Mouse (Mus musculus) gastrocnemius, adult 2 months (tissue): ENCODE data around the gene Ikzf3. TPM values are rescaled to one million over a fixed set of nuclear protein-coding genes. Genes with fewer than 3 reads are reported as not detected.

Experiments
- DNase-seq: peaks from one replicate; pipeline ENCODE4 v3.0.0; 2022
- H3K27ac ChIP-seq: fragments of 200-600 bp; 2 replicates; pipeline ENCODE4 v1.8.1; 2022; ENCODE audit warnings: mild to moderate bottlenecking
- H3K4me3 ChIP-seq: fragments of 200-600 bp; 2 replicates; pipeline ENCODE4 v1.8.1; 2022; ENCODE audit warnings: mild to moderate bottlenecking, moderate library complexity
- CTCF ChIP-seq: fragments of 200-600 bp; IDR thresholded peaks from 2 replicates; pipeline ENCODE4 v1.8.1; 2022; ENCODE audit warnings: antibody characterized with exemption, mild to moderate bottlenecking, moderate library complexity
- intact Hi-C: fragments of 180-260 bp; cut with DNase I; formaldehyde crosslinking; loops from one replicate; pipeline ENCODE4 v1.15.1; 2025
- total RNA-seq, 2 experiments: library from RNA; stranded (reverse); gene quantifications; 2 replicates each; pipeline ENCODE4 v1.2.3; 2021

The Ikzf3 gene
- total RNA-seq, 2 experiments from 2014 or later: 0.22 TPM; not detected in 1

DNA sequence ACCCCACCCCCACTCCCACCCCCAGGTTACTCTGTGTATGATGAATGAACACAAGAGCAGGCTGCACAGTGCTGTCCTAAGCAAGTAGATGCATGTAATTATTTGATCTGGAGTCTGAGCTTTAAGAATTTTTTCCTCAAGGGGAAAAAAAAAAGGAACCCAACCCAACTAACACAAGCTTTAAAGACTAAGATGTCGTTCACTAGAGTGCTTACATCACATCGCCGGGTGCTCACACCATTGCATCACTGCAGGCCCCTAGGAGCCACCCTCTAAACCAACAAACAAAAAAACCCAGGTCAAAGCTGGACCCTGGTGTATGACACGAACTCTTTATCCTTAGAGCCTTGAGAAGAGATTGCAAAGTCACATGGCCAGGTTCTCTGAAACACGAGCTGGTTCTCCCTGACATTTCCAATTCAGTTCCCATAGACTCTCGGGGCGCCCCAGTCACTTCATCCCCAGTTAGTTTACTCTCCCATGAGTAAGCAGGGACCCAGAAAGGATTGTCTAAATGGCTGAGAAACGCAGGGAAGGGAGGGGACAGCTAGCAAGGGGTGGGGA lies 71.8 kb downstream of the Ikzf3 start:
- DNase-seq: no peak
- no peak for TF ChIP-seq CTCF
- no peak overlapping the region for H3K27ac ChIP-seq
- intact Hi-C loops: no loop called here
- no peak overlapping the region for H3K4me3 ChIP-seq

GRCm38 (mm10) chr11:98472696-98473095 lies 73.1 kb downstream of the Ikzf3 start:
- Histone ChIP-seq H3K27ac (no peak overlapping the region), H3K4me3 (no peak overlapping the region)
- DNase-seq: no peak
- TF ChIP-seq CTCF: no peak
- intact Hi-C loops: no loop called here

GRCm38 (mm10) chr11:98470795-98471194 lies 75.0 kb downstream of the Ikzf3 start:
- DNase-seq: no peak
- no peak overlapping the region for H3K27ac ChIP-seq
- TF ChIP-seq CTCF: no peak
- H3K4me3 ChIP-seq: no peak overlapping the region
- intact Hi-C loops: no loop called here

- no peak overlapping the region for H3K27ac ChIP-seq
Measured at GRCm38 (mm10) chr11:98469761-98470714, 75.8 kb downstream of the Ikzf3 start.

DNA sequence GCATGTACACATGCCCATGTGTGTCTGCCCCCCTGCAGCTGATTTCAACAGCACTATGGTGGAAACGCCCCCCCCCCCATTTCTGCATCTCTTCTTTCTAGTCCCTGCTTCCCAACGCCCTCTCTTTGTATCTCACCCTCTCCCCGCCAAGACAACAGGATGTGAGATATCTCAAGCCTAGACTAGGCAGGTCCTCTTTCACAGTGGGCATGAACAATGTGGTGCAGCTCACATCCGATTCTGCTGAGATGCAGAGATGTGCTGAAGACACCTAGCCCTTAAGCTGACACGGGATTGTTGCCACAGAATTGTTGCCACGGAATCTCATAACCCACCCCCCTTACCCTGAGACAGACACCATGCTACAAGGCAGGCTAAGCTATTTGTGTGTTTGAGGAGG lies 81.3 kb downstream of the Ikzf3 start:
- no peak overlapping the region for H3K4me3 ChIP-seq
- TF ChIP-seq CTCF: no peak
- intact Hi-C loops: no loop called here
- no peak for DNase-seq
- no peak overlapping the region for H3K27ac ChIP-seq

More at GRCm38 (mm10) chr11:98469761-98470714, 75.8 kb downstream of the Ikzf3 start:
- intact Hi-C loops: no loop called here
- no peak for DNase-seq
- no peak overlapping the region for H3K4me3 ChIP-seq
- no peak for TF ChIP-seq CTCF

DNA sequence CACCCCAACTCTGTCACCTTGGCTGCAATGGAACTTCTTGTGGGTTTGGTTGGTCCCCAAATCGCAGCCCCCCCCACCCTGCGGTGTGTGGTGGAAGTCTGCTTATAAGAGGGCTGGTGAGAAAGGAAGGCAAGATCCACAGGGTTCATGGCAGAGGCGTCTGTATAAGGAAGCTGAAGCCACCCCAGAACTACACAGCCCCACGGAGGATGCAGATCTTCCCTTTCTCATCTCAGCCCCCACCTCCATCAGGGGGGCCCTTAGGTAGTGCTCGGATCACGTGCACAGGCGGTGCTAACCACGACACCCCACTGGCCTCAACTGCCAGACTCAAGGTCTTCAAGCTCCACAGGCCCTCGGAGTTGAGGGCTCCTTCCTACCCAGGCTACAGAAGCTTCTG lies 81.9 kb downstream of the Ikzf3 start:
- intact Hi-C loops: no loop called here
- DNase-seq: no peak
- H3K4me3 ChIP-seq: no peak overlapping the region
- no peak for TF ChIP-seq CTCF
- H3K27ac ChIP-seq: no peak overlapping the region

GRCm38 (mm10) chr11:98462255-98462654 lies 83.6 kb downstream of the Ikzf3 start:
- TF ChIP-seq CTCF: no peak
- Histone ChIP-seq H3K4me3 (no peak overlapping the region), H3K27ac (no peak overlapping the region)
- intact Hi-C loops: no loop called here
- no peak for DNase-seq

DNA sequence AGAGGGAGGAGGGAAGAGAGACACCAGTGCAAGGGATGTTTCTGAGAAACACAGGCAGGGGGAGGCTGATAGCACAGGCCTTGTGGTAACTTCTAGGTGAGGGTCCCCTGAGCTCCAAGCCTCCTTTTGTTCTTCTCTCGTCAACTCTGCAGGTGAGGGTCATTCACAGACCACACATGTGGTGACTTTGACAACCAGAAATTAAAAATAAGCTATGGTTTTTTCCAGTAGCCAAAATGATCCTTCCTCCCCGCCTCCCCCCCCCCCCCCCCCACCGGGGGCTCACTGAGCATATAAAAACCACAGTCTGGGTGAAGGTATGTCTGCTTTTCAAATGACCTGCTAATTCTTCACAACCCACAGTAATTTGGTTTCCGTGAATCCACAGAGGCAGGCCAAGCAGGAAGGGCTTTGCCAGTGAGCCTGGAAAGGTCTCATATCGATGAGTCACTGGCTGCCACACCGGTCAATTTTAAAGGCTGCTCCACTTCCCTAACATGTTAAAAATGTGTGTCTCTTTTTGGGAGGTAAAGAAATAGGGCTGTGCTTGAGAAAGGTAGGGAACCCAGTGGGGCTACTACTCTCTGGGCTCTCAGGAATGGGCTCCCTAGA lies 84.6 kb downstream of the Ikzf3 start:
- H3K27ac ChIP-seq: no peak overlapping the region
- no peak for DNase-seq
- H3K4me3 ChIP-seq: no peak overlapping the region
- TF ChIP-seq CTCF: no peak
- intact Hi-C loops: no loop called here

GRCm38 (mm10) chr11:98459860-98460259 lies 86.0 kb downstream of the Ikzf3 start:
- intact Hi-C loops: loop anchor here (5.0 kb wide), 2 partner anchors 48 to 118 kb away; partner anchors contain the start of gene Erbb2
- no peak for DNase-seq
- Histone ChIP-seq H3K27ac (no peak overlapping the region), H3K4me3 (no peak overlapping the region)
- no peak for TF ChIP-seq CTCF

DNA sequence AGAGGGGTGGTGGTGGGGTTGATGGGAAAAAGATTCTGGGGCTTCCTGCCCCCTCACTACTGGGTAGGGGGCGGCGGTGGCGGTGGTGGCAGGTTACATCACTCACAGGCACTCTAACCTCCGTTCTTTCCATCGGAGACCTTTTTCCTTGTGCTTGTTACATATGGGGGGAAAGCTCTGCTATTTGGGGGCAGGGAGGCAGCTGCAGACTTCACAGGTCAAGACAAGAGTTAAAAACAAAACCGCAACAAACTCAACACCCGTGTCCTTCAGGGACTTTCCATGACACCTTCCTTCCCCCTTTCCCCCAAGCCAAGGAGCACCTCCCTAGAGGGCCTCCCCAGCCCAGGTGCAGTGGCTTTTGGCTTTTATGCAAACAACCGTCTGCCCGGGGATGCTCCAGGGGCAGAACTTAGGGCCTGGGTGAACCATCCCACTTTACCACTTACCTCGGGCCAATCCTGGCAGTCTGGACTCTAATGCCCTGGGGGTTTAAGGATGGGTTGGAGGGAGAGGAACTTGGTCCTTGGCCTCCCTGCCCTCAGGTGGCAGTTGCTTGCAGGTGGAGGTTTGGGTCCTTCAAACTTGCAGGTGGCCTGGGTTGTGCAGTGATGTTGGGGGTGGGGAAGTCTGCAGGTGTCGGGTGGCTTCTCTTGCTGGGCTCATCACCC lies 86.6 kb downstream of the Ikzf3 start:
- Histone ChIP-seq H3K4me3 (no peak overlapping the region), H3K27ac (no peak overlapping the region)
- intact Hi-C loops: loop anchor here (5.0 kb wide), 2 partner anchors 47 to 117 kb away; partner anchors contain the start of gene Erbb2
- no peak for TF ChIP-seq CTCF
- DNase-seq: peak; percentile 12

DNA sequence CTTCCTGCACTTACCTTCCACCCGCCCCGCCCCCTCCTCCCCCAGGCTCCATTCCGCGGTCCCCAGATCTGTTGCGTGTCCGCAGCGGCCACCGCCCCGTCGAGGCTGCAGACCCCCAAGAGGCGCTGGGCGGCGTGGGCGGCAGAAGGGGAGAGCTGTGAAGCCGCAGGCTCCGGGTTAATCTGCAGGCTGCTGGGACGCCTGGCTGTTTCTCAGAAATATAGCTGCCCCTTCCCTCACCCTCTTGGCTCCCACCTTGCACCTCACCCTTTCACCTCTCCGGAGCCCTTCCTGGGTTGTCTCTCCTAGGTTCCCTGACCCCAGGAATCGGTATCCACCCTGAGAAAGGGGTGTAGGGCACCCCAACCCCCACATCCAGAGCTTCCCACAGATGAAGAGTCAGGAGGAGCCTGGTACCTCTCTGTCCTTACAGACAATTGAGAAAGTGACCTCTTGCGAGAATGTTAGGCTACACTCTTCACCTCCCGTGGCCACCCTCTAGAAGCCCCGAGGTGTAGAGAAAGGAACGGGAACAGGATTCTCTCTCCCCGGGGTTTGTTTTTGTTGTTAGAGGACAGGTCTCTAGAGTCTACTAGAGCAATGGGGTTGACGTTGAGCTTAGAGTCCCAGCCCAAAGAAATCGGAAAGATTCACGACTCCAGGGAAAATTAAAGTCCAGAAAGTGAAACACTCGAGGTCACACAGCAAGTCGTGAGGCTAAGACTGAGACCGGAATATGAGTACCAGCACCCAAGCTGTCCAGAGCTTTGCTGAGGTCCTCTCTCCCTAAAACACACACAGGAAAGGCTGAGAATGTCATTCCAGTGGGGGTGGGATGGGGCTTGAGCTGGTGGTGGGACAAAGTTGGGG lies 87.5 kb downstream of the Ikzf3 start:
- Histone ChIP-seq H3K4me3 (peak overlapping the region; percentile 74), H3K27ac (peak overlapping the region; percentile 51)
- no peak for DNase-seq
- intact Hi-C loops: loop anchor here (5.0 kb wide), 2 partner anchors 46 to 116 kb away; partner anchors contain the start of gene Erbb2
- TF ChIP-seq CTCF: no peak
